Mouse (Mus musculus) retina, adult 2 months (tissue): ENCODE data around the gene Ddhd1.
"Not testable (repeated sequence)": the region's sequence is repeated elsewhere in the genome, so short reads cannot be mapped to it uniquely, and the experiment has no call there.

Source experiments
- DNase-seq: peaks from one replicate; pipeline ENCODE4 v3.0.0-alpha.2; 2012; ENCODE audit warnings: low read depth, low spot score

Ddhd1 gene

GRCm38 (mm10) chr14:45580923-45581827 is 76.8 kb downstream of the Ddhd1 start:
- DNase-seq = not testable (repeated sequence)

GRCm38 (mm10) chr14:45566066-45566937 is 91.6 kb downstream of the Ddhd1 start:
- peak; percentile 29 for DNase-seq

- DNase-seq = no peak
These were observed 92.5 kb downstream of the Ddhd1 start for GRCm38 (mm10) chr14:45565216-45566065.

GRCm38 (mm10) chr14:45563577-45563976 is 94.4 kb downstream of the Ddhd1 start:
- no peak for DNase-seq

GRCm38 (mm10) chr14:45561681-45562080 is 96.3 kb downstream of the Ddhd1 start:
- DNase-seq = no peak

- DNase-seq = no peak
These were observed 98.9 kb downstream of the Ddhd1 start for GRCm38 (mm10) chr14:45559018-45559417.

GRCm38 (mm10) chr14:45554336-45554735 is 103.6 kb downstream of the Ddhd1 start:
- no peak for DNase-seq

GRCm38 (mm10) chr14:45553854-45554253 is 104.1 kb downstream of the Ddhd1 start:
- no peak for DNase-seq

GRCm38 (mm10) chr14:45552431-45552830 is 105.5 kb downstream of the Ddhd1 start:
- no peak for DNase-seq

GRCm38 (mm10) chr14:45551121-45551768 is 106.7 kb downstream of the Ddhd1 start:
- DNase-seq = no peak

GRCm38 (mm10) chr14:45550010-45550647 is 107.8 kb downstream of the Ddhd1 start:
- DNase-seq = no peak

GRCm38 (mm10) chr14:45548118-45548517 is 109.8 kb downstream of the Ddhd1 start:
- DNase-seq = no peak

GRCm38 (mm10) chr14:45544905-45545304 is 113.0 kb downstream of the Ddhd1 start:
- no peak for DNase-seq

- DNase-seq = no peak
These were observed 113.9 kb downstream of the Ddhd1 start for GRCm38 (mm10) chr14:45544026-45544425.

GRCm38 (mm10) chr14:45539659-45540468 is 118.1 kb downstream of the Ddhd1 start:
- DNase-seq = peak; percentile 64
